Mouse (Mus musculus) ES-E14 (cell line): Measurements from ENCODE around the gene Morn5.

Experiments
- CHD2 ChIP-seq: IDR thresholded peaks from 2 replicates; pipeline ENCODE4 v1.6.1; 2014; ENCODE audit warnings: mild to moderate bottlenecking, low read depth, low read length, inconsistent platforms
- MAFK ChIP-seq: IDR thresholded peaks from 2 replicates; pipeline ENCODE4 v1.6.1; 2014; ENCODE audit warnings: mild to moderate bottlenecking, low read depth, low read length, inconsistent platforms; ENCODE audit not compliant: insufficient read depth
- ZC3H11A ChIP-seq: IDR thresholded peaks from 2 replicates; pipeline ENCODE4 v1.6.1; 2012; ENCODE audit warnings: low read depth, mild to moderate bottlenecking, inconsistent platforms, low read length, borderline replicate concordance
- ZNF384 ChIP-seq: IDR thresholded peaks from 2 replicates; pipeline ENCODE4 v1.6.1; 2012; ENCODE audit warnings: low read depth, low read length, inconsistent platforms

- TF ChIP-seq ZC3H11A (no peak), MAFK (no peak), ZNF384 (no peak), CHD2 (no peak)
Measured at GRCm38 (mm10) chr2:36073781-36074180, 24.5 kb downstream of the Morn5 start.
